Mouse (Mus musculus) megakaryocyte, embryonic 14.5 days (primary cell): Measurements from ENCODE around the gene Dgki.

Experiments
- FLI1 ChIP-seq: IDR thresholded peaks from 2 replicates; pipeline ENCODE4 v1.6.1; 2012; ENCODE audit warnings: low read length, inconsistent platforms, mixed read lengths
- GATA1 ChIP-seq: IDR thresholded peaks from 3 replicates; pipeline ENCODE4 v1.6.1; 2012; ENCODE audit warnings: mixed read lengths, low read length, inconsistent platforms, borderline replicate concordance

- no peak for TF ChIP-seq FLI1
- no peak for TF ChIP-seq GATA1
Observed at GRCm38 (mm10) chr6:37138816-37139215, 161.2 kb downstream of the Dgki start.
